Mouse (Mus musculus): ENCODE results near the gene Olfr1369-ps1. TPM values are rescaled to one million over a fixed set of nuclear protein-coding genes. Genes with fewer than 3 reads are reported as not detected.

Gene Olfr1369-ps1
- polyA plus RNA-seq, 1 experiment from 2014 or later = not detected

- Histone ChIP-seq H3K27ac (ENCODE audit: low read depth) (no peak overlapping the region), H3K4me3 (ENCODE audit: low read depth, low read length) (no peak overlapping the region), H3K9ac (ENCODE audit: low read length) (no peak overlapping the region), H3K36me3 (ENCODE audit: control insufficient read depth, insufficient read depth, low read length) (no peaks in the 10 kb centered on the region), H3K27me3 (replicated peaks; ENCODE audit: control insufficient read depth, insufficient read depth, low read length) (no peaks in the 10 kb centered on the region), H3K4me1 (replicated peaks; ENCODE audit: control insufficient read depth, insufficient read depth, low read length) (peaks cover 5% of the 10 kb centered on the region), H3K9me3 (ENCODE audit: control insufficient read depth, low read length) (no peaks in the 10 kb centered on the region), H3K4me2 (ENCODE audit: low read length) (no peak overlapping the region)
- no peak for DNase-seq (ENCODE audit: low spot score)
- 54% methylated on average over 5 of the region's 5 CpGs for WGBS
- ATAC-seq (replicated peaks; ENCODE audit: low FRiP score, low TSS enrichment, low read depth) = no peak
Observed at GRCm38 (mm10) chr13:21162591-21162990, 51.3 kb downstream of the Olfr1369-ps1 start.

GRCm38 (mm10) chr13:21166936-21167909 lies 55.9 kb downstream of the Olfr1369-ps1 start:
- Histone ChIP-seq H3K9ac (ENCODE audit: low read length) (peak overlapping the region; percentile 49), H3K4me3 (ENCODE audit: low read depth, low read length) (peak overlapping the region; percentile 63), H3K4me2 (ENCODE audit: low read length) (peak overlapping the region; percentile 59), H3K4me1 (replicated peaks; ENCODE audit: control insufficient read depth, insufficient read depth, low read length) (peaks cover 5% of the 10 kb centered on the region), H3K27me3 (replicated peaks; ENCODE audit: control insufficient read depth, insufficient read depth, low read length) (no peaks in the 10 kb centered on the region), H3K36me3 (ENCODE audit: control insufficient read depth, insufficient read depth, low read length) (no peaks in the 10 kb centered on the region), H3K27ac (ENCODE audit: low read depth) (peak overlapping the region; percentile 24; the same call in 1 of the 2 replicates), H3K9me3 (ENCODE audit: control insufficient read depth, low read length) (no peaks in the 10 kb centered on the region)
- ATAC-seq (replicated peaks; ENCODE audit: low FRiP score, low TSS enrichment, low read depth) = peak; percentile 57; the same call in 1 of the 2 replicates
- DNase-seq (ENCODE audit: low spot score) = peak; percentile 93
- under 1% methylated on average over 27 of the region's 27 CpGs for WGBS

GRCm38 (mm10) chr13:21167910-21168300 lies 56.6 kb downstream of the Olfr1369-ps1 start:
- H3K27me3 ChIP-seq (replicated peaks; ENCODE audit: control insufficient read depth, insufficient read depth, low read length) = no peaks in the 10 kb centered on the region
- peak overlapping the region; percentile 63 for H3K4me3 ChIP-seq (ENCODE audit: low read depth, low read length)
- no peaks in the 10 kb centered on the region for H3K9me3 ChIP-seq (ENCODE audit: control insufficient read depth, low read length)
- peaks cover 5% of the 10 kb centered on the region for H3K4me1 ChIP-seq (replicated peaks; ENCODE audit: control insufficient read depth, insufficient read depth, low read length)
- 0% methylated on average over 8 of the region's 8 CpGs for WGBS
- DNase-seq (ENCODE audit: low spot score) (peak; percentile 81), ATAC-seq (replicated peaks; ENCODE audit: low FRiP score, low TSS enrichment, low read depth) (peak; percentile 50; the same call in 1 of the 2 replicates)
- H3K4me2 ChIP-seq (ENCODE audit: low read length) = peak overlapping the region; percentile 59
- peak overlapping the region; percentile 25; the same call in 1 of the 2 replicates for H3K9ac ChIP-seq (ENCODE audit: low read length)
- H3K36me3 ChIP-seq (ENCODE audit: control insufficient read depth, insufficient read depth, low read length) = no peaks in the 10 kb centered on the region
- no peak overlapping the region for H3K27ac ChIP-seq (ENCODE audit: low read depth)

- H3K9me3 ChIP-seq (ENCODE audit: control insufficient read depth, low read length) = no peaks in the 10 kb centered on the region
- DNase-seq (ENCODE audit: low spot score) (peak; percentile 72), ATAC-seq (replicated peaks; ENCODE audit: low FRiP score, low TSS enrichment, low read depth) (no peak)
- H3K27ac ChIP-seq (ENCODE audit: low read depth) = peak overlapping the region; percentile 17; the same call in 1 of the 2 replicates
- peaks cover 5% of the 10 kb centered on the region for H3K4me1 ChIP-seq (replicated peaks; ENCODE audit: control insufficient read depth, insufficient read depth, low read length)
- WGBS = under 1% methylated on average over 16 of the region's 16 CpGs
- H3K4me3 ChIP-seq (ENCODE audit: low read depth, low read length) = peak overlapping the region; percentile 63
- H3K4me2 ChIP-seq (ENCODE audit: low read length) = peak overlapping the region; percentile 59
- no peaks in the 10 kb centered on the region for H3K36me3 ChIP-seq (ENCODE audit: control insufficient read depth, insufficient read depth, low read length)
- H3K9ac ChIP-seq (ENCODE audit: low read length) = peak overlapping the region; percentile 25
- no peaks in the 10 kb centered on the region for H3K27me3 ChIP-seq (replicated peaks; ENCODE audit: control insufficient read depth, insufficient read depth, low read length)
Observed at GRCm38 (mm10) chr13:21168371-21169011, 57.2 kb downstream of the Olfr1369-ps1 start.

Other genes starting within 250 kb of the Olfr1369-ps1 start
- not detected in 2 replicates for gene Olfr1370, start 36.5 kb upstream of the Olfr1369-ps1 start, polyA plus RNA-seq (2014; fragmentation: Nextera tagmentation; extraction: Ambion mirVana)
- not detected in 2 replicates for gene Olfr263, start 18.2 kb downstream of the Olfr1369-ps1 start, polyA plus RNA-seq (2014; fragmentation: Nextera tagmentation; extraction: Ambion mirVana)
- not detected in 2 replicates for gene Olfr1368, start 34.4 kb downstream of the Olfr1369-ps1 start, polyA plus RNA-seq (2014; fragmentation: Nextera tagmentation; extraction: Ambion mirVana)
- 167 and 169 TPM in 2 replicates for gene Trim27, start 68.0 kb downstream of the Olfr1369-ps1 start, polyA plus RNA-seq (2014; fragmentation: Nextera tagmentation; extraction: Ambion mirVana)
- gene Gpx5, start 181.2 kb downstream of the Olfr1369-ps1 start, polyA plus RNA-seq (2014; fragmentation: Nextera tagmentation; extraction: Ambion mirVana) = not detected in 2 replicates
- gene Gpx6, start 200.6 kb downstream of the Olfr1369-ps1 start, polyA plus RNA-seq (2014; fragmentation: Nextera tagmentation; extraction: Ambion mirVana) = 0.43 TPM in 1 of 2 replicates, not detected in the other
- gene Olfr1367, start 235.4 kb downstream of the Olfr1369-ps1 start, polyA plus RNA-seq (2014; fragmentation: Nextera tagmentation; extraction: Ambion mirVana) = not detected in 2 replicates